Comparison of ENCODE assay signal across 10 mouse cellular contexts in genomic region chr1:60746153-60746552, GRCm38 (mm10). TPM values are rescaled to one million over a fixed set of nuclear protein-coding genes. Genes with fewer than 3 reads are reported as not detected.
A peak's percentile ranks its signal among the peaks of the same experiment; 100 is the strongest.
DNase-seq lines count a peak whose midpoint lies in the region; ATAC-seq lines count a peak whose summit lies in the region.
"Had no signal": no experiment of that assay in that cellular context is flagged by ENCODE, and none has a peak within 500 bp of the region (broad histone marks: within the 10 kb centered on the region; RNA-seq: fewer than 3 reads in every experiment).

No protein-coding gene starts in this region.

- H3K27me3 ChIP-seq in lung, embryonic 15.5 days = no peaks in the 10 kb centered on the region
- H3K27me3 ChIP-seq in megakaryocyte, embryonic 14.5 days (replicated peaks) = peaks cover 3% of the 10 kb centered on the region
- H3K27me3 ChIP-seq in hindbrain, embryonic 16.5 days (replicated peaks; ENCODE audit: control insufficient read depth, insufficient read depth, low read length) = no peaks in the 10 kb centered on the region
- H3K27me3 ChIP-seq: hindbrain, embryonic 15.5 days had no signal

- no peak for ATAC-seq in lung, embryonic 15.5 days (ENCODE audit: borderline replicate concordance, extremely low read depth, low FRiP score, low TSS enrichment)
- ATAC-seq in hindbrain, embryonic 16.5 days = no peak

- H3K4me1 ChIP-seq in lung, embryonic 15.5 days = peaks cover 10% of the 10 kb centered on the region
- peaks cover 14% of the 10 kb centered on the region for H3K4me1 ChIP-seq in megakaryocyte, embryonic 14.5 days
- H3K4me1 ChIP-seq in hindbrain, embryonic 16.5 days (ENCODE audit: control insufficient read depth, insufficient read depth, low read depth, low read length) = no peaks in the 10 kb centered on the region
- H3K4me1 ChIP-seq: hindbrain, embryonic 15.5 days had no signal

- H3K36me3 ChIP-seq in lung, embryonic 15.5 days = no peaks in the 10 kb centered on the region
- H3K36me3 ChIP-seq in megakaryocyte, embryonic 14.5 days (replicated peaks; ENCODE audit: low read length) = peaks cover 12% of the 10 kb centered on the region
- no peaks in the 10 kb centered on the region for H3K36me3 ChIP-seq in hindbrain, embryonic 16.5 days (ENCODE audit: control insufficient read depth, insufficient read depth, low read length)
- H3K36me3 ChIP-seq: hindbrain, embryonic 15.5 days had no signal

- peak; percentile 68 for DNase-seq in adrenal gland, adult 2 months
- DNase-seq in adrenal gland, postnatal 4 days (ENCODE audit: low spot score in 2 of 2) = no peak
- no peak for DNase-seq in lung, postnatal 14 days
- DNase-seq in thymus, postnatal 36 days = peak; percentile 76 to 85
- no peak for DNase-seq in ovary, postnatal 36 days (ENCODE audit: low spot score)
- DNase-seq: cerebellum, adult 11-12 months had no signal

- H3K9me3 ChIP-seq in lung, embryonic 15.5 days = no peaks in the 10 kb centered on the region
- H3K9me3 ChIP-seq in megakaryocyte, embryonic 14.5 days = no peaks in the 10 kb centered on the region
- H3K9me3 ChIP-seq in hindbrain, embryonic 16.5 days (ENCODE audit: control insufficient read depth, low read length) = no peaks in the 10 kb centered on the region
- H3K9me3 ChIP-seq: hindbrain, embryonic 15.5 days had no signal

- peak overlapping the region; percentile 15; the same call in 1 of the 2 replicates for H3K27ac ChIP-seq in lung, embryonic 15.5 days
- H3K27ac ChIP-seq in hindbrain, embryonic 16.5 days (ENCODE audit: low read depth, low read length) = no peak overlapping the region
- H3K27ac ChIP-seq: hindbrain, embryonic 15.5 days had no signal

- H3K4me2 ChIP-seq in lung, embryonic 15.5 days = no peak overlapping the region
- no peak overlapping the region for H3K4me2 ChIP-seq in hindbrain, embryonic 16.5 days (ENCODE audit: low read length)
- H3K4me2 ChIP-seq: hindbrain, embryonic 15.5 days had no signal

- WGBS in lung, embryonic 15.5 days = 38% methylated on average over 2 of the region's 2 CpGs
- WGBS in hindbrain, embryonic 16.5 days = 67% methylated on average over 2 of the region's 2 CpGs

- no peak overlapping the region for H3K9ac ChIP-seq in lung, embryonic 15.5 days
- no peak overlapping the region for H3K9ac ChIP-seq in hindbrain, embryonic 16.5 days (ENCODE audit: low read depth, low read length)
- H3K9ac ChIP-seq: hindbrain, embryonic 15.5 days had no signal

- no peak overlapping the region for H3K4me3 ChIP-seq in lung, embryonic 15.5 days
- peak overlapping the region; percentile 83 for H3K4me3 ChIP-seq in megakaryocyte, embryonic 14.5 days (replicated peaks)
- H3K4me3 ChIP-seq in hindbrain, embryonic 16.5 days (ENCODE audit: low read length) = no peak overlapping the region
- H3K4me3 ChIP-seq: hindbrain, embryonic 15.5 days had no signal

RNA-seq across cellular contexts. Expression of gene Cd28, which starts 29.6 kb away (rescaled TPM):
- total RNA-seq in adrenal gland, adult 2 months (2021) = under 1 TPM; 0.29 to 0.83 TPM
- polyA plus RNA-seq in adrenal gland, adult 2 months (2012; rRNA removed) = 0.06 and 0.12 TPM in 2 replicates
- under 1 TPM; 0.34 to 0.37 TPM for total RNA-seq in adrenal gland, postnatal 4 days (2021)
- polyA plus RNA-seq in lung, embryonic 15.5 days (2015; fragmentation: Nextera tagmentation; extraction: Ambion mirVana) = 0.15 and 0.75 TPM in 2 replicates
- polyA plus RNA-seq in megakaryocyte, embryonic 14.5 days (2012; ENCODE audit: insufficient read depth, low replicate concordance) = 0.91 and 2.4 TPM in 2 replicates
- 0.12 and 0.16 TPM in 2 replicates for polyA plus RNA-seq in hindbrain, embryonic 16.5 days (2015; fragmentation: Nextera tagmentation; extraction: Ambion mirVana)

Comparison
In these comparisons a context has a peak if more than half of its experiments do, and no peak if none do; other contexts are left out.
1. DNase-seq: peak in adrenal gland, adult 2 months (single experiment) and thymus, postnatal 36 days (2 of 2); none in adrenal gland, postnatal 4 days (0 of 2), lung, postnatal 14 days (single experiment) and ovary, postnatal 36 days (single experiment).